Mouse (Mus musculus) liver, embryonic 11.5 days (tissue): ENCODE measurements around the gene Gm12394. TPM values are rescaled to one million over a fixed set of nuclear protein-coding genes. Genes with fewer than 3 reads are reported as not detected.
"Not testable (repeated sequence)": the region's sequence is repeated elsewhere in the genome, so short reads cannot be mapped to it uniquely, and the experiment has no call there.

Experiments used
- ATAC-seq: fragments of 200-750 bp; cut with Nextera tagmentation; replicated peaks from 2 replicates; pipeline ENCODE4 v1.8.0; 2017; ENCODE audit warnings: moderate number of reproducible peaks, mild to moderate bottlenecking, moderate TSS enrichment, moderate library complexity; ENCODE audit not compliant: low FRiP score
- DNase-seq: peaks from one replicate; pipeline ENCODE4 v3.0.0-alpha.2; 2017; ENCODE audit warnings: low spot score
- H3K27ac ChIP-seq: fragments of 300-500 bp; sonication (generic); 2 replicates; pipeline ENCODE4 v1.5.1; 2014; ENCODE audit warnings: mild to moderate bottlenecking, low read depth, low read length, control low read depth
- H3K27me3 ChIP-seq: fragments of 300-500 bp; sonication (generic); replicated peaks from 2 replicates; pipeline ENCODE4 v1.6.1; 2014; ENCODE audit warnings: low read length, mixed read lengths; ENCODE audit not compliant: control insufficient read depth, insufficient read depth
- H3K36me3 ChIP-seq: fragments of 300-500 bp; sonication (generic); 2 replicates; pipeline ENCODE4 v1.6.1; 2014; ENCODE audit warnings: mild to moderate bottlenecking, low read length, moderate library complexity, mixed read lengths; ENCODE audit not compliant: control insufficient read depth, insufficient read depth
- H3K4me1 ChIP-seq: fragments of 300-500 bp; sonication (generic); replicated peaks from 2 replicates; pipeline ENCODE4 v1.6.1; 2014; ENCODE audit warnings: low read length, mixed read lengths; ENCODE audit not compliant: control insufficient read depth, insufficient read depth
- H3K4me2 ChIP-seq: fragments of 300-500 bp; sonication (generic); 2 replicates; pipeline ENCODE4 v1.6.1; 2014; ENCODE audit warnings: mild to moderate bottlenecking, control low read depth, moderate library complexity
- H3K4me3 ChIP-seq: fragments of 300-500 bp; sonication (generic); 2 replicates; pipeline ENCODE4 v1.5.1; 2014; ENCODE audit warnings: low read depth, low read length, control low read depth
- H3K9ac ChIP-seq: fragments of 300-500 bp; sonication (generic); 2 replicates; pipeline ENCODE4 v1.6.1; 2014; ENCODE audit warnings: low read depth, low read length, control low read depth
- H3K9me3 ChIP-seq: fragments of 300-500 bp; sonication (generic); 2 replicates; pipeline ENCODE4 v1.6.1; 2016; ENCODE audit warnings: low read length, inconsistent platforms, mixed read lengths; ENCODE audit not compliant: control insufficient read depth
- WGBS: fragments of 180-500 bp; shearing (Covaris S2); extraction: QIAGEN DNeasy Blood & Tissue Kit; methylation state at CpG from one replicate; pipeline ENCODE4 v1.1.7; 2014; 5-methylcytosine and 5-hydroxymethylcytosine counted together
- polyA plus RNA-seq: library from polyadenylated mRNA; unstranded; fragments of >200 nt; fragmentation: Nextera tagmentation; extraction: Ambion mirVana; gene quantifications from 2 replicates; pipeline ENCODE4 v1.2.1, GENCODE M21; 2014

Gene Gm12394
- polyA plus RNA-seq: 0.11 and 0.18 TPM in 2 replicates

DNA sequence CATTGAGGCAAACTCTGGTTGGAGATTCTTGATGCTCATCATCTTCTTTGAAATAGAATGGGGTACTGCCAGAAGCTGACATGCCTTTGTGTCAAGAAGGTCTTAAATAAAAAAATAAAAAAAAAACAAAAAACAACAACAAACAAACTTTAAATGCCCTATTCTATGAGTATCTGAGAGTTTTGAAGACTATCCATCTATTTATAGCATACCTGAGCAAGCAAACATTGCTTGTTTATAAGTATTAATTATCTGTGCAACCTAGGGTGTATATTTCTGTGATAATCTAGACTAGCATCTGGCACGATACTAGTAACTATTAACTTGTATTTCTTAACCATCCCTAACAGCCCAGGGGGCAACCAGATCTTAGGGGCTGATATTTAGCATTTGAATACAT, at the start of gene Gm12394:
TSS of gene Gm12394 (minus strand) at position 101 of the 400 bp plus-strand sequence.
- not testable (repeated sequence) for H3K27ac ChIP-seq, H3K36me3 ChIP-seq, H3K4me3 ChIP-seq, H3K4me2 ChIP-seq, DNase-seq, H3K4me1 ChIP-seq, H3K9me3 ChIP-seq, H3K27me3 ChIP-seq, H3K9ac ChIP-seq, ATAC-seq
- 64% methylated on average over 1 of the region's 1 CpGs for WGBS

DNA sequence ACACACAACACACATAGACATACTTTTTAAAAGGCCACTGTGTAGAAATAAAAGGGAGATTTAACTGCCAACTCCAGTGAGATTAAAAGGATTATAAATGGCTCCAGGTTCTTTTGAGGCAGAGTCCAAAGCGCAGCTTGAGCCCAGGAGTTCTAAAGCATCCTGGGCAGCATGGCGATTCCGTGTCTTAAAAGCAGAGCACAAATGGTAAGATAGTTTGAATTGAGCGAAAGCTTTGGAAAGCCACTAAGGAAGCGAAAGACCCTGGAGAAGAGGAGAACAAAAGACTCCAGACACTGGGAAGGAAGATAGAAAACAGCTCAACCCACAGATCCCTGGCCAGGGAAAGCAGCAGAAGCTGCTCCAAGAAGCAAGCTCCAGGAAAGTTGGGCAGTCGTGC, 48.4 kb upstream of the Gm12394 start:
- Histone ChIP-seq H3K9me3 (no peaks in the 10 kb centered on the region), H3K27me3 (no peaks in the 10 kb centered on the region), H3K4me2 (no peak overlapping the region), H3K36me3 (no peaks in the 10 kb centered on the region), H3K4me1 (no peaks in the 10 kb centered on the region), H3K27ac (no peak overlapping the region), H3K4me3 (no peak overlapping the region), H3K9ac (no peak overlapping the region)
- 84% methylated on average over 6 of the region's 6 CpGs for WGBS
- DNase-seq: no peak
- ATAC-seq: no peak

DNA sequence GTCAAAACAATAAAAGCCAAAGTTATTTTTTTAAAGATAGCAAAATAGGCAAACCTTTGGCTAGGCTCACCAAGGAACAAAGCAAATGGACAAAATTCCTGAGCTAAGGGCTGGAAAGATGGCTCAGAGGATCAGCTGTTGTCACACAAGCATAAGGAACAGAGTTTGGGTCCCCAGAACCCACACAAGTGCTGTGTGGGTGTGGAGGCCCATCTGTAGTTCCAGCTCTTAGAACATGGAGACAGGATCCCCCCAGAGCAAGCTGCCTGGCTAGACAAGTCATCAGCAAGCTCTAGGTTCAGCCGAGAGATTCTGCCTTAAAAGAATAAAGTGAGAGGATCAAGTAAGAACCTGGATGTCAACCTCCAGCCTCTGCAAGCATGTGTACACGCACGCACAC, 48.0 kb upstream of the Gm12394 start:
- no peak for DNase-seq
- no peak overlapping the region for H3K27ac ChIP-seq
- ATAC-seq: no peak
- H3K27me3 ChIP-seq: no peaks in the 10 kb centered on the region
- 86% methylated on average over 3 of the region's 3 CpGs for WGBS
- no peaks in the 10 kb centered on the region for H3K4me1 ChIP-seq
- no peaks in the 10 kb centered on the region for H3K9me3 ChIP-seq
- H3K36me3 ChIP-seq: no peaks in the 10 kb centered on the region
- no peak overlapping the region for H3K4me2 ChIP-seq
- no peak overlapping the region for H3K4me3 ChIP-seq
- no peak overlapping the region for H3K9ac ChIP-seq

DNA sequence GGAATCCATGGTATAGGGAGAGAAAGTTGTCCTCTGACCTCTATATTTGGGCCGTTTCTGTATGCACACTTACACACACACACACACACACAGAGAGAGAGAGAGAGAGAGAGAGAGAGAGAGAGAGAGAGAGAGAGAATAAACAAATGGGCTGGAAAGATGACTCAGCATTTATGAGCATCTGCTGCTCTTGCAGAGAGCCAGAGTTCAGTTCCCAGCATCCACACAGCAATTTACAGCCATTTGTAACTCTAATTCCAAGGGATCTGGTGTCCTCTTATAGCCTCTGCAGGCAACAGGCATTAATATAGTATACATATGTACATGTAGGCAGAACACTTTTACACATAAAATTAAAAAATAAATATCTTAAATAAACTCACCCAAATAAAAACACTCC, 47.4 kb upstream of the Gm12394 start:
- ATAC-seq: no peak
- Histone ChIP-seq H3K4me2 (no peak overlapping the region), H3K9me3 (no peaks in the 10 kb centered on the region), H3K4me1 (no peaks in the 10 kb centered on the region), H3K27me3 (no peaks in the 10 kb centered on the region), H3K4me3 (no peak overlapping the region), H3K9ac (no peak overlapping the region), H3K27ac (no peak overlapping the region), H3K36me3 (no peaks in the 10 kb centered on the region)
- 58% methylated on average over 1 of the region's 1 CpGs for WGBS
- no peak for DNase-seq

DNA sequence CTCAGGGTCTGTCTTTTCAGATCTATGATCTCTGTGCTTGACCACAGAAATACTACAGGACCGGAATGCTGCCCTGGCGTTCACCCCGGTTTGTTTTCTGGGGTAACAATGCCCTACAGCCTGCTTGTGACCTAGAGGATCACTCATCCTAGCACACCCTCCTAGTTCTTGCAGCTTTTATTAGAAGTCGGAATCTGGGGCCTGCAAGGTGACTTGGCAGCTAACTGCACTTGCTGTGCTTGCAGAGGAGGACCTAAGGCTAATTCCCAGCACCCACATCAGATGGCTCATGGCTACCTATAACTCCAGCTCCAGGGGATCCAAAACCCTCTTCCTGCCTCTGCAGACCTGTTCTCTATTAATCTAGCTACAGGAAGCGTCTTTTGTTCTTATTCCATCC, 46.2 kb upstream of the Gm12394 start:
- no peak overlapping the region for H3K27ac ChIP-seq
- H3K9ac ChIP-seq: no peak overlapping the region
- H3K27me3 ChIP-seq: no peaks in the 10 kb centered on the region
- H3K36me3 ChIP-seq: no peaks in the 10 kb centered on the region
- H3K4me3 ChIP-seq: no peak overlapping the region
- no peaks in the 10 kb centered on the region for H3K9me3 ChIP-seq
- H3K4me2 ChIP-seq: no peak overlapping the region
- H3K4me1 ChIP-seq: no peaks in the 10 kb centered on the region
- WGBS: 81% methylated on average over 5 of the region's 5 CpGs
- no peak for ATAC-seq
- DNase-seq: no peak

DNA sequence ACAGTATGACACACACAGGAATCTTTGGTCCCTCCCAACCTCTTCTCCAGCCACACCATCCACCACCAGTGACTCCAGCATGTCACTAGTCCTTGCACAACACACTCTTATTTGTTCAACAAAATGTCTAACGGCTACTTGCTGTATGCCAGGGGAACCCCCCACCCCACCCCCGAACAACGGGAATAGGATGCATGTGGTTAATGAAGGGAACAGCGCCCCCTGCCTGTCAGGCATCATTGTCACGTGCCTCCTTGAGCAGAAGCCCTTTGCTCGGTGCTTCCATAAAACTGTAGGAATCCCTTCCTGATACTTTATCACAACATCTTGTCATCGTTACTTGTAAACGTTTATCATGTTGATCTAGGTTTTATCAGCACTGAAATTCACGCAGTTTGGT, 45.6 kb upstream of the Gm12394 start:
- Histone ChIP-seq H3K4me3 (no peak overlapping the region), H3K27ac (no peak overlapping the region), H3K36me3 (no peaks in the 10 kb centered on the region), H3K9me3 (no peaks in the 10 kb centered on the region), H3K9ac (no peak overlapping the region), H3K4me1 (no peaks in the 10 kb centered on the region), H3K27me3 (no peaks in the 10 kb centered on the region), H3K4me2 (no peak overlapping the region)
- ATAC-seq (no peak), DNase-seq (no peak)
- WGBS: 52% methylated on average over 9 of the region's 9 CpGs

DNA sequence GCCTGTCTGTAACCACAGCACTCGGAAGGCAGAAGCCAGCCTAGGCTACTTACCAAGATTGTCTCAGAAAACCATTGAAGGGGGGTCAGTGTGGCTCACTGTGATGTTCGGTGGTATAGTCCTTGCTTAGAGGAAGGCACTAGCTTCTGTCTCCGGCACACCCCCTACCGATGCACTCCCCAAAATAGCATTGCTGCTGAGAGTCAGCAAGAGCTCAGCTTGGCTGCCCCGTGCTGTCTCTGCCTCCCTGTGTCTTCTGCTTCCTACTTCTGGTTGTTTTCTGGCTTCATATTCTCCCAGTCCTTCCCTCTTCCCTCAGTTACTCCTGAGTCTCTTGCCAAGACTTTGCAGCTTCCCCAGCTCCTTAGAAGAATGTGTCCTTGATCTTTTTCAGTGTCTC, 44.3 kb upstream of the Gm12394 start:
- no peak overlapping the region for H3K27ac ChIP-seq
- H3K9ac ChIP-seq: no peak overlapping the region
- ATAC-seq: no peak

DNA sequence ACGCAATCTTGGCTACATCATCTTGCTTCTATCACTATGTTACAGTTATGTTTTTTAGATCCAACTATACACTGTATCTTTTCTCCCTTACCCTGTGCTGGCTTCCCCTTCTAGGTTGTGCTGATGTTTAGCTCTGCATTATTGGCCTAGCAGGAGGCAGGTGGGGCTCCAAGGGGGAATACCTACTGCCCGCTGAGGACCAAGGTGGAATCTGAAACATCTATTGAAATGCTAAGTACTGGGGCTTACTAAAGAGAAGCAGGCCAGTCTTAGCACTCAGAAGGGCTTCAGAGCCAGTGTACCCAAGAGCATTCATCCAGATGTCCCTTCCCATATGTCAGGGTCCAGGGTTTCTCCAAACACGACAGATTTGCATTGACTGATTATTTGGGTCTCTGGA, 42.3 kb upstream of the Gm12394 start:
- Histone ChIP-seq H3K9ac (no peak overlapping the region), H3K36me3 (no peaks in the 10 kb centered on the region), H3K9me3 (no peaks in the 10 kb centered on the region), H3K27ac (no peak overlapping the region), H3K4me2 (no peak overlapping the region), H3K4me3 (no peak overlapping the region), H3K4me1 (no peaks in the 10 kb centered on the region), H3K27me3 (no peaks in the 10 kb centered on the region)
- ATAC-seq (no peak), DNase-seq (no peak)
- 38% methylated on average over 3 of the region's 3 CpGs for WGBS

More for the DNA sequence above, 44.3 kb upstream of the Gm12394 start:
- no peak overlapping the region for H3K4me3 ChIP-seq
- H3K4me2 ChIP-seq: no peak overlapping the region
- DNase-seq: no peak
- no peaks in the 10 kb centered on the region for H3K9me3 ChIP-seq
- H3K4me1 ChIP-seq: no peaks in the 10 kb centered on the region
- H3K27me3 ChIP-seq: no peaks in the 10 kb centered on the region
- no peaks in the 10 kb centered on the region for H3K36me3 ChIP-seq
- WGBS: 60% methylated on average over 5 of the region's 5 CpGs

DNA sequence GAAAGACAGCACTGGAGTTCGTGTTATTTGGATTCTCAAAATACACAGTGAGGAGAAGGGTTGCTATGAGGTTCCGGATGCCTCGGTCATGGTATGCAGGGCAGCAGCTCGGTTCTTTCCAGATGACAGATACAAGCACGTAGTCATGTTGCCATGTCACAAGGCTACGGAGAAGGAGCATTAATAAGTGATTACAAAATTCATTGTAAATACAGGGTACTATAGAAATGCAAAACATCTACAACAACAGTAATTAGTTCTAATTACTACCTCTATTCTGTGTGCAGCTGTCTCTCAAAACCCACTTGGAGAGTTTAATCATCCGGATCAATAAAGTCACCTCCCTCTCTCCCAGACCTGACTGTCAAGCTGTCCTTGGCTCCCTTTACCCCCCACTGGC, 38.5 kb upstream of the Gm12394 start:
- Histone ChIP-seq H3K9me3 (no peaks in the 10 kb centered on the region), H3K27me3 (no peaks in the 10 kb centered on the region), H3K9ac (no peak overlapping the region), H3K4me3 (no peak overlapping the region), H3K36me3 (no peaks in the 10 kb centered on the region), H3K4me2 (no peak overlapping the region), H3K27ac (no peak overlapping the region), H3K4me1 (no peaks in the 10 kb centered on the region)
- DNase-seq: no peak
- 85% methylated on average over 7 of the region's 7 CpGs for WGBS
- ATAC-seq: no peak
